Mouse (Mus musculus) midbrain, embryonic 15.5 days (tissue): Measurements from ENCODE around the gene Fam102b. TPM values are rescaled to one million over a fixed set of nuclear protein-coding genes. Genes with fewer than 3 reads are reported as not detected.

Experiments
- ATAC-seq: fragments of 200-750 bp; cut with Nextera tagmentation; replicated peaks from 2 replicates; pipeline ENCODE4 v1.8.0; 2017; ENCODE audit warnings: moderate TSS enrichment
- H3K27ac ChIP-seq: fragments of 300-500 bp; sonication (generic); 2 replicates; pipeline ENCODE4 v1.5.1; 2015; ENCODE audit warnings: mild to moderate bottlenecking, inconsistent platforms
- H3K27me3 ChIP-seq: fragments of 300-500 bp; sonication (generic); replicated peaks from 2 replicates; pipeline ENCODE4 v1.6.1; 2015; ENCODE audit warnings: inconsistent platforms
- H3K36me3 ChIP-seq: fragments of 300-500 bp; sonication (generic); replicated peaks from 2 replicates; pipeline ENCODE4 v1.6.1; 2015; ENCODE audit warnings: inconsistent platforms
- H3K4me1 ChIP-seq: fragments of 300-500 bp; sonication (generic); 2 replicates; pipeline ENCODE4 v1.6.1; 2015; ENCODE audit warnings: inconsistent platforms
- H3K4me2 ChIP-seq: fragments of 300-500 bp; sonication (generic); 2 replicates; pipeline ENCODE4 v1.6.1; 2015; ENCODE audit warnings: inconsistent platforms, mild to moderate bottlenecking, moderate library complexity
- H3K4me3 ChIP-seq: fragments of 300-500 bp; sonication (generic); 2 replicates; pipeline ENCODE4 v1.5.1; 2015; ENCODE audit warnings: mild to moderate bottlenecking, inconsistent platforms
- H3K9ac ChIP-seq: fragments of 300-500 bp; sonication (generic); 2 replicates; pipeline ENCODE4 v1.6.1; 2015; ENCODE audit warnings: mild to moderate bottlenecking, inconsistent platforms
- H3K9me3 ChIP-seq: fragments of 300-500 bp; sonication (generic); 2 replicates; pipeline ENCODE4 v1.6.1; 2016; ENCODE audit warnings: inconsistent platforms
- WGBS: fragments of 180-500 bp; shearing (Covaris S2); methylation state at CpG from one replicate; pipeline ENCODE4 v1.1.7; 2015; ENCODE audit warnings: mixed read lengths; 5-methylcytosine and 5-hydroxymethylcytosine counted together
- polyA plus RNA-seq: library from polyadenylated mRNA; unstranded; fragments of >200 nt; fragmentation: Nextera tagmentation; extraction: Ambion mirVana; gene quantifications from 2 replicates; pipeline ENCODE4 v1.2.1, GENCODE M21; 2015

Gene Fam102b
- polyA plus RNA-seq, result 22.3 and 25.3 TPM in 2 replicates

GRCm38 (mm10) chr3:109027515-109027987, at the start of gene Fam102b:
TSS of gene Fam102b (minus strand) at chr3:109027607.
- H3K9ac ChIP-seq, result peak within 1 kb of the TSS; percentile 77
- H3K4me1 ChIP-seq, result peaks cover 38% of the 10 kb centered on the region
- under 1% methylated on average over 44 of the region's 54 CpGs for WGBS
- H3K4me2 ChIP-seq, result peak within 1 kb of the TSS; percentile 65
- H3K27ac ChIP-seq, result peak within 1 kb of the TSS; percentile 85
- peak; percentile 90 for ATAC-seq
- H3K27me3 ChIP-seq, result no peaks in the 10 kb centered on the region
- H3K9me3 ChIP-seq, result no peaks in the 10 kb centered on the region
- H3K36me3 ChIP-seq, result no peaks in the 10 kb centered on the region
- H3K4me3 ChIP-seq, result peak within 1 kb of the TSS; percentile 78

GRCm38 (mm10) chr3:109062989-109063388, 35.6 kb upstream of the Fam102b start:
- Histone ChIP-seq H3K27me3 (0 out of 2 replicates have a peak, but pooled peaks cover 3% of the 10 kb centered on the region), H3K27ac (no peak overlapping the region), H3K9ac (no peak overlapping the region), H3K36me3 (no peaks in the 10 kb centered on the region), H3K4me1 (no peaks in the 10 kb centered on the region), H3K4me3 (no peak overlapping the region), H3K9me3 (no peaks in the 10 kb centered on the region), H3K4me2 (no peak overlapping the region)
- ATAC-seq, result no peak; the same call in 1 of the 2 replicates
- WGBS, result 1% methylated on average over 6 of the region's 6 CpGs

GRCm38 (mm10) chr3:109062391-109062790, 35.0 kb upstream of the Fam102b start:
- H3K9me3 ChIP-seq, result no peaks in the 10 kb centered on the region
- no peak overlapping the region for H3K9ac ChIP-seq
- H3K27me3 ChIP-seq, result 0 out of 2 replicates have a peak, but pooled peaks cover 3% of the 10 kb centered on the region
- no peak overlapping the region for H3K27ac ChIP-seq
- no peaks in the 10 kb centered on the region for H3K4me1 ChIP-seq
- no peak overlapping the region for H3K4me3 ChIP-seq
- no peak for ATAC-seq
- no peak overlapping the region for H3K4me2 ChIP-seq
- no peaks in the 10 kb centered on the region for H3K36me3 ChIP-seq
- 75% methylated on average over 7 of the region's 7 CpGs for WGBS

- no peak for ATAC-seq
- H3K9ac ChIP-seq, result no peak overlapping the region
- H3K9me3 ChIP-seq, result no peaks in the 10 kb centered on the region
- H3K27me3 ChIP-seq, result 0 out of 2 replicates have a peak, but pooled peaks cover 3% of the 10 kb centered on the region
- H3K4me1 ChIP-seq, result no peaks in the 10 kb centered on the region
- H3K27ac ChIP-seq, result no peak overlapping the region
- H3K36me3 ChIP-seq, result no peaks in the 10 kb centered on the region
- WGBS, result 65% methylated on average over 8 of the region's 8 CpGs
- H3K4me3 ChIP-seq, result no peak overlapping the region
- H3K4me2 ChIP-seq, result no peak overlapping the region
Observed at GRCm38 (mm10) chr3:109059903-109060302, 32.5 kb upstream of the Fam102b start.

GRCm38 (mm10) chr3:109051946-109052331, 24.5 kb upstream of the Fam102b start:
- H3K9me3 ChIP-seq, result no peaks in the 10 kb centered on the region
- WGBS, result 85% methylated on average over 6 of the region's 6 CpGs
- no peaks in the 10 kb centered on the region for H3K27me3 ChIP-seq
- H3K4me3 ChIP-seq, result no peak overlapping the region
- no peaks in the 10 kb centered on the region for H3K36me3 ChIP-seq
- H3K4me1 ChIP-seq, result no peaks in the 10 kb centered on the region
- no peak overlapping the region for H3K27ac ChIP-seq
- no peak overlapping the region for H3K9ac ChIP-seq
- H3K4me2 ChIP-seq, result no peak overlapping the region
- no peak for ATAC-seq

- 65% methylated on average over 11 of the region's 11 CpGs for WGBS
- H3K4me2 ChIP-seq, result no peak overlapping the region
- H3K4me3 ChIP-seq, result no peak overlapping the region
- H3K36me3 ChIP-seq, result no peaks in the 10 kb centered on the region
- H3K27ac ChIP-seq, result no peak overlapping the region
- H3K27me3 ChIP-seq, result no peaks in the 10 kb centered on the region
- no peak for ATAC-seq
- H3K4me1 ChIP-seq, result no peaks in the 10 kb centered on the region
- no peak overlapping the region for H3K9ac ChIP-seq
- no peaks in the 10 kb centered on the region for H3K9me3 ChIP-seq
Observed at GRCm38 (mm10) chr3:109051056-109051945, 23.9 kb upstream of the Fam102b start.

GRCm38 (mm10) chr3:109047707-109048283, 20.4 kb upstream of the Fam102b start:
- Histone ChIP-seq H3K4me2 (no peak overlapping the region), H3K9ac (no peak overlapping the region), H3K4me3 (no peak overlapping the region), H3K36me3 (no peaks in the 10 kb centered on the region), H3K4me1 (no peaks in the 10 kb centered on the region), H3K27me3 (no peaks in the 10 kb centered on the region), H3K9me3 (no peaks in the 10 kb centered on the region), H3K27ac (no peak overlapping the region)
- ATAC-seq, result no peak
- 46% methylated on average over 6 of the region's 6 CpGs for WGBS

GRCm38 (mm10) chr3:109046428-109046827, 19.0 kb upstream of the Fam102b start:
- H3K27me3 ChIP-seq, result no peaks in the 10 kb centered on the region
- H3K4me3 ChIP-seq, result no peak overlapping the region
- H3K4me2 ChIP-seq, result no peak overlapping the region
- no peaks in the 10 kb centered on the region for H3K9me3 ChIP-seq
- H3K4me1 ChIP-seq, result no peaks in the 10 kb centered on the region
- H3K36me3 ChIP-seq, result no peaks in the 10 kb centered on the region
- WGBS, result 91% methylated on average over 3 of the region's 3 CpGs
- no peak overlapping the region for H3K9ac ChIP-seq
- no peak for ATAC-seq
- no peak overlapping the region for H3K27ac ChIP-seq

GRCm38 (mm10) chr3:109043395-109043794, 16.0 kb upstream of the Fam102b start:
- no peak overlapping the region for H3K4me2 ChIP-seq
- no peaks in the 10 kb centered on the region for H3K27me3 ChIP-seq
- H3K4me1 ChIP-seq, result no peaks in the 10 kb centered on the region
- 45% methylated on average over 7 of the region's 7 CpGs for WGBS
- no peak overlapping the region for H3K4me3 ChIP-seq
- no peak for ATAC-seq
- H3K9me3 ChIP-seq, result no peaks in the 10 kb centered on the region
- H3K36me3 ChIP-seq, result no peaks in the 10 kb centered on the region
- no peak overlapping the region for H3K27ac ChIP-seq
- no peak overlapping the region for H3K9ac ChIP-seq

- Histone ChIP-seq H3K27ac (no peak overlapping the region), H3K27me3 (no peaks in the 10 kb centered on the region), H3K9me3 (no peaks in the 10 kb centered on the region), H3K4me3 (no peak overlapping the region), H3K4me2 (no peak overlapping the region), H3K4me1 (no peaks in the 10 kb centered on the region), H3K9ac (no peak overlapping the region), H3K36me3 (no peaks in the 10 kb centered on the region)
- no peak for ATAC-seq
- 91% methylated on average over 4 of the region's 4 CpGs for WGBS
Observed at GRCm38 (mm10) chr3:109040908-109041307, 13.5 kb upstream of the Fam102b start.

GRCm38 (mm10) chr3:109034411-109034810, 7.0 kb upstream of the Fam102b start:
- no peak overlapping the region for H3K27ac ChIP-seq
- H3K4me1 ChIP-seq, result 0 out of 2 replicates have a peak, but pooled peaks cover 2% of the 10 kb centered on the region
- no peak overlapping the region for H3K9ac ChIP-seq
- 75% methylated on average over 1 of the region's 1 CpGs for WGBS
- ATAC-seq, result no peak
- H3K4me3 ChIP-seq, result no peak overlapping the region
- H3K27me3 ChIP-seq, result no peaks in the 10 kb centered on the region
- no peak overlapping the region for H3K4me2 ChIP-seq
- H3K9me3 ChIP-seq, result no peaks in the 10 kb centered on the region
- H3K36me3 ChIP-seq, result no peaks in the 10 kb centered on the region

- WGBS, result 73% methylated on average over 2 of the region's 2 CpGs
- Histone ChIP-seq H3K4me3 (no peak overlapping the region), H3K4me1 (0 out of 2 replicates have a peak, but pooled peaks cover 4% of the 10 kb centered on the region), H3K9ac (no peak overlapping the region), H3K27ac (no peak overlapping the region), H3K9me3 (no peaks in the 10 kb centered on the region), H3K4me2 (no peak overlapping the region), H3K27me3 (no peaks in the 10 kb centered on the region), H3K36me3 (no peaks in the 10 kb centered on the region)
- no peak for ATAC-seq
Observed at GRCm38 (mm10) chr3:109032306-109032705, 4.9 kb upstream of the Fam102b start.
